Mouse (Mus musculus) midbrain, postnatal 0 days (tissue): ENCODE measurements around the gene Helz. TPM values are rescaled to one million over a fixed set of nuclear protein-coding genes. Genes with fewer than 3 reads are reported as not detected.

Experiments
- ATAC-seq: fragments of 200-750 bp; cut with Nextera tagmentation; 2 replicates; pipeline ENCODE4 v1.8.0; 2017; ENCODE audit warnings: moderate number of reproducible peaks, mild to moderate bottlenecking, moderate TSS enrichment, moderate library complexity; ENCODE audit not compliant: low FRiP score
- DNase-seq: peaks from one replicate; pipeline ENCODE4 v3.0.0-alpha.2; 2015; ENCODE audit warnings: low spot score
- H3K27ac ChIP-seq: fragments of 300-500 bp; sonication (generic); 2 replicates; pipeline ENCODE4 v1.5.1; 2014; ENCODE audit warnings: low read depth, mild to moderate bottlenecking, low read length, mixed read lengths
- H3K27me3 ChIP-seq: fragments of 300-500 bp; sonication (generic); 2 replicates; pipeline ENCODE4 v1.6.1; 2014; ENCODE audit warnings: low read length, control low read depth, mixed read lengths; ENCODE audit not compliant: insufficient read depth
- H3K36me3 ChIP-seq: fragments of 300-500 bp; sonication (generic); 2 replicates; pipeline ENCODE4 v1.6.1; 2014; ENCODE audit warnings: low read length, control low read depth, mixed read lengths; ENCODE audit not compliant: insufficient read depth
- H3K4me1 ChIP-seq: fragments of 300-500 bp; sonication (generic); 2 replicates; pipeline ENCODE4 v1.6.1; 2014; ENCODE audit warnings: mild to moderate bottlenecking, control low read depth, antibody characterized with exemption, low read length, mixed read lengths; ENCODE audit not compliant: insufficient read depth
- H3K4me2 ChIP-seq: fragments of 300-500 bp; sonication (generic); 2 replicates; pipeline ENCODE4 v1.6.1; 2014; ENCODE audit warnings: low read depth, mild to moderate bottlenecking, low read length, mixed read lengths; ENCODE audit not compliant: poor library complexity, severe bottlenecking
- H3K4me3 ChIP-seq: fragments of 300-500 bp; sonication (generic); 2 replicates; pipeline ENCODE4 v1.5.1; 2014; ENCODE audit warnings: low read depth, mild to moderate bottlenecking, low read length, moderate library complexity
- H3K9ac ChIP-seq: fragments of 300-500 bp; sonication (generic); replicated peaks from 2 replicates; pipeline ENCODE4 v1.6.1; 2014; ENCODE audit warnings: mild to moderate bottlenecking, low read length, moderate library complexity, mixed read lengths; ENCODE audit not compliant: poor library complexity, severe bottlenecking
- H3K9me3 ChIP-seq: fragments of 300-500 bp; sonication (generic); 2 replicates; pipeline ENCODE4 v1.6.1; 2016; ENCODE audit warnings: low read length, control low read depth
- CTCF ChIP-seq: IDR thresholded peaks from 2 replicates; pipeline ENCODE4 v1.5.1; 2016; ENCODE audit warnings: antibody characterized with exemption, mild to moderate bottlenecking
- WGBS: fragments of 180-500 bp; shearing (Covaris S2); extraction: QIAGEN DNeasy Blood & Tissue Kit; methylation state at CpG from one replicate; pipeline ENCODE4 v1.1.7; 2014; 5-methylcytosine and 5-hydroxymethylcytosine counted together
- polyA plus RNA-seq: library from polyadenylated mRNA; unstranded; fragments of >200 nt; fragmentation: Nextera tagmentation; extraction: Ambion mirVana; gene quantifications from 2 replicates; pipeline ENCODE4 v1.2.1, GENCODE M21; 2015
- total RNA-seq: library from RNA; depleted of rRNA; stranded (reverse); fragments of >200 nt; gene quantifications from 2 replicates; pipeline ENCODE4 v1.2.3, GENCODE M21; 2014

Gene Helz
- total and polyA plus RNA-seq, 2 experiments from 2014 or later = 8.9 to 15.9 TPM

GRCm38 (mm10) chr11:107647330-107647729 lies 99.6 kb downstream of the Helz start:
- no peaks in the 10 kb centered on the region for H3K9me3 ChIP-seq
- no peak overlapping the region for H3K27ac ChIP-seq
- H3K9ac ChIP-seq = no peak overlapping the region
- TF ChIP-seq CTCF = no peak
- H3K4me2 ChIP-seq = no peak overlapping the region
- peaks cover 32% of the 10 kb centered on the region for H3K36me3 ChIP-seq
- H3K27me3 ChIP-seq = no peaks in the 10 kb centered on the region
- WGBS = 95% methylated on average over 3 of the region's 3 CpGs
- no peak overlapping the region for H3K4me3 ChIP-seq
- DNase-seq (no peak), ATAC-seq (no peak)
- H3K4me1 ChIP-seq = no peaks in the 10 kb centered on the region

- Histone ChIP-seq H3K9ac (no peak overlapping the region), H3K36me3 (peaks cover 31% of the 10 kb centered on the region), H3K27me3 (no peaks in the 10 kb centered on the region), H3K9me3 (no peaks in the 10 kb centered on the region), H3K4me1 (no peaks in the 10 kb centered on the region), H3K27ac (no peak overlapping the region), H3K4me2 (no peak overlapping the region), H3K4me3 (no peak overlapping the region)
- TF ChIP-seq CTCF = no peak
- 87% methylated on average over 4 of the region's 4 CpGs for WGBS
- DNase-seq (no peak), ATAC-seq (no peak)
Measured at GRCm38 (mm10) chr11:107648668-107649067, 100.9 kb downstream of the Helz start.

DNA sequence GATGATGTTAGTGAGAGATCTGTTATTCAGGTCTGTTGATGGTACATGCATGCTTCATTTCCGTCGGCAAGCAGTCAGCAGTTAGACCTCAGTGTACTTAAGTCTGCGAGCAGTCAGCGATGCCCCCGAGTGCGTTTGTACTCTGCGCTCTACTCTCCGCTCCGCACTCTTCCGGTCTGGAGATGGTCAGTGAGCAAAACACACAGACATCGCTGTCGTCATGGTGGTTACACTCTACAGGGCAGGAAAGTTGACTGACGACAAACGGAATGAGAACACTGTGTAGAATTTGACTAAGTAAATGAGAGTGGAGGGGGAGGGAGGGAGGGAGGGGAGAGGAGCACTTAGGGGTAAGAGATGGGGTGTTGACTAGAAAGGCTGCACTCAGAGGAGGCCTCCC lies 101.7 kb downstream of the Helz start:
- no peak overlapping the region for H3K4me2 ChIP-seq
- DNase-seq (no peak), ATAC-seq (no peak)
- peaks cover 28% of the 10 kb centered on the region for H3K36me3 ChIP-seq
- TF ChIP-seq CTCF = no peak
- H3K27me3 ChIP-seq = no peaks in the 10 kb centered on the region
- 96% methylated on average over 14 of the region's 14 CpGs for WGBS
- no peak overlapping the region for H3K4me3 ChIP-seq
- H3K4me1 ChIP-seq = no peaks in the 10 kb centered on the region
- H3K27ac ChIP-seq = no peak overlapping the region
- H3K9ac ChIP-seq = no peak overlapping the region
- H3K9me3 ChIP-seq = no peaks in the 10 kb centered on the region

DNA sequence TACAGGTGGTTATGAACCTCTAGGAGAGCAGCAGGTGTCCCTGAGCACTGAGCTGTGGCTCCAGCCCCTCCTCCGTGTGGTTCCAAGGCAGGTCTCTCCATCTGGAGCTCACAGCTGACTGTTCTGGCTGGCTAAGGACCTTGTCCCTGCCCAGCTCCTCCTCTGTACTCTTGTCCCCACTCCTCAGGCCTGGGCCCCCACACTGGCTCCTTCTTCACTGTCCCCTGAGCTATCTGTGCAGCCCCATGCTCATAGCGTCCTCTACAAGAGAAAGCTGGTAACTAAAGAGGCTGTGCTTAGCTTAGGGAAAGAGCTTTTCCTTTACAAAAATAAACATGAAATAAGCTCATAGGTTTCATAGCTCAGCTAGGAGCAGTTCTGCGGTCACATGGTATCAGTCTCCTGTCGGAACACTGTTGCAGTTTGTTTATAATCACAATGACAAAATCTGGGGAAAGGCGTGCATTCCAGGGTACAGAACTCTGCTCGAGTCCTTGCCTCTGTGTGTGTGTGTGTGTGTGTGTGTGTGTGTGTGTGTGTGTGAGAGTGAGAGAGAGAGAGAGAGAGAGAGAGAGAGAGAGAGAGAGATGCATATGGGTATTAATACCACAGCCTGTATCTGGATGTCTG lies 102.8 kb downstream of the Helz start:
- H3K27ac ChIP-seq = no peak overlapping the region

GRCm38 (mm10) chr11:107651391-107651790 lies 103.7 kb downstream of the Helz start:
- no peak overlapping the region for H3K4me2 ChIP-seq
- no peaks in the 10 kb centered on the region for H3K27me3 ChIP-seq
- WGBS = 61% methylated on average over 7 of the region's 7 CpGs
- no peak overlapping the region for H3K27ac ChIP-seq
- no peak overlapping the region for H3K9ac ChIP-seq
- H3K9me3 ChIP-seq = no peaks in the 10 kb centered on the region
- no peak for DNase-seq
- no peaks in the 10 kb centered on the region for H3K4me1 ChIP-seq
- no peak overlapping the region for H3K4me3 ChIP-seq
- H3K36me3 ChIP-seq = peaks cover 33% of the 10 kb centered on the region
- no peak for ATAC-seq
- no peak for TF ChIP-seq CTCF

More for the DNA sequence above, 102.8 kb downstream of the Helz start:
- Histone ChIP-seq H3K4me2 (no peak overlapping the region), H3K27me3 (no peaks in the 10 kb centered on the region), H3K9me3 (no peaks in the 10 kb centered on the region), H3K4me3 (no peak overlapping the region), H3K36me3 (peaks cover 28% of the 10 kb centered on the region), H3K4me1 (no peaks in the 10 kb centered on the region), H3K9ac (no peak overlapping the region)
- no peak for ATAC-seq
- no peak for TF ChIP-seq CTCF
- whole genome bisulfite sequencing = 73% methylated on average over 6 of the region's 6 CpGs
- no peak for DNase-seq

- H3K27ac ChIP-seq = no peak overlapping the region
- no peaks in the 10 kb centered on the region for H3K9me3 ChIP-seq
- peaks cover 32% of the 10 kb centered on the region for H3K36me3 ChIP-seq
- 75% methylated on average over 8 of the region's 8 CpGs for WGBS
- no peak overlapping the region for H3K4me3 ChIP-seq
- H3K4me1 ChIP-seq = no peaks in the 10 kb centered on the region
- H3K9ac ChIP-seq = no peak overlapping the region
- H3K27me3 ChIP-seq = no peaks in the 10 kb centered on the region
- ATAC-seq (no peak), DNase-seq (no peak)
- H3K4me2 ChIP-seq = no peak overlapping the region
- TF ChIP-seq CTCF = no peak
Measured at GRCm38 (mm10) chr11:107652137-107652536, 104.4 kb downstream of the Helz start.
